Comparison of ENCODE assay signal across 24 mouse cellular contexts in the genomic region with DNA sequence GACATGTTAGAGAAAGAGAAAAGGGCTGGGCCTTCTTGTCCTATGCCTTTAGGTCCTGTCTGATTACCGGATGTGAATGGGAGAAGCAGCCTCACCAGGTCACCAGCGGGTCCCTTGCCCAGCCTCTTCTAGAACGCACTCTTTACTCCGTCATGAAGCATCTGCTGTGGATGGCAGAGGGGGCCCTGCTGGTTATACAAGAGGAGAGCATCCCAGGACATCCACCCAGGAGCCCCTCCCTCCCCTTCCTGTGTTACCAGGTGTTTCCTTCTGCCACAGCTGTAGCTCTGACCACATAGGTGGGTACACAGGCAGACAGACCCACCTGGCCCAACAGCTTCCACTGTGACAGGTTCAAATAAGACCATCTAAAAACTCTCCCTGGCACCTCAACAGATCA. TPM values are rescaled to one million over a fixed set of nuclear protein-coding genes. Genes with fewer than 3 reads are reported as not detected.
A peak's percentile ranks its signal among the peaks of the same experiment; 100 is the strongest.
DNase-seq lines count a peak whose midpoint lies in the region; ATAC-seq and TF ChIP-seq lines count a peak whose summit lies in the region.
"Had no signal": no experiment of that assay in that cellular context is flagged by ENCODE, and none has a peak within 500 bp of the region (broad histone marks: within the 10 kb centered on the region; RNA-seq: fewer than 3 reads in every experiment).

No protein-coding gene starts in this region.

- DNase-seq in layer of hippocampus, adult 2 months (ENCODE audit: low spot score in 2 of 2): no peak
- DNase-seq in layer of hippocampus, adult 9-11 months: no peak
- peak; percentile 83 for DNase-seq in thymus, adult 2 months
- DNase-seq in kidney, postnatal 36 days: no peak
- no peak for DNase-seq in embryonic facial prominence, embryonic 10.5 days (ENCODE audit: low spot score)
- DNase-seq: adrenal gland, adult 8-10 months; cerebellum, adult 9-11 months; gastrocnemius, postnatal 10 days; heart, adult 18-20 months; heart, postnatal 10 days; left cerebral cortex, postnatal 4 days; liver; lung, adult 18-20 months; lung, postnatal 14 days; midbrain, embryonic 14.5 days; right cerebral cortex, postnatal 14 days had no signal

- H3K9me3 ChIP-seq in kidney, embryonic 14.5 days (ENCODE audit: control insufficient read depth, low read length): no peaks in the 10 kb centered on the region
- H3K9me3 ChIP-seq in embryonic facial prominence, embryonic 10.5 days: no peaks in the 10 kb centered on the region
- H3K9me3 ChIP-seq: embryonic facial prominence, embryonic 15.5 days; hindbrain, embryonic 15.5 days; intestine, embryonic 15.5 days; megakaryocyte, embryonic 14.5 days; stomach, embryonic 15.5 days had no signal

- peak; percentile 76 to 80 for ATAC-seq in hematopoietic stem cell, adult 5-6 weeks (replicated peaks in 1 of 2; ENCODE audit: insufficient read depth in 1 of 2, low FRiP score in 2 of 2, low TSS enrichment in 1 of 2, low read depth in 1 of 2, poor library complexity in 2 of 2, severe bottlenecking in 2 of 2)
- no peak for ATAC-seq in kidney, embryonic 14.5 days (ENCODE audit: low FRiP score, low TSS enrichment)
- ATAC-seq: intestine, embryonic 15.5 days had no signal

- peak overlapping the region; percentile 53; the same call in 1 of the 2 replicates for H3K27ac ChIP-seq in layer of hippocampus, adult 2 months
- H3K27ac ChIP-seq in thymus, adult 2 months (ENCODE audit: control insufficient read depth, insufficient read depth, low read length): peak overlapping the region; percentile 97
- no peak overlapping the region for H3K27ac ChIP-seq in kidney, embryonic 14.5 days (ENCODE audit: low read depth, low read length)
- H3K27ac ChIP-seq in embryonic facial prominence, embryonic 10.5 days (replicated peaks): no peak overlapping the region
- H3K27ac ChIP-seq: embryonic facial prominence, embryonic 15.5 days; hindbrain, embryonic 15.5 days; intestine, embryonic 15.5 days; stomach, embryonic 15.5 days had no signal

- H3K36me3 ChIP-seq in thymus, adult 2 months (ENCODE audit: control insufficient read depth, insufficient read depth, low read length): peaks cover 16% of the 10 kb centered on the region
- H3K36me3 ChIP-seq in kidney, embryonic 14.5 days (ENCODE audit: control insufficient read depth, insufficient read depth, low read length): no peaks in the 10 kb centered on the region
- no peaks in the 10 kb centered on the region for H3K36me3 ChIP-seq in embryonic facial prominence, embryonic 10.5 days (replicated peaks)
- H3K36me3 ChIP-seq: embryonic facial prominence, embryonic 15.5 days; hindbrain, embryonic 15.5 days; intestine, embryonic 15.5 days; stomach, embryonic 15.5 days had no signal

- no peak for TF ChIP-seq CTCF in layer of hippocampus, adult 2 months (conservative IDR thresholded peaks at IDR 0.05)
- TF ChIP-seq CTCF in thymus, adult 2 months (IDR thresholded peaks at IDR 0.05; ENCODE audit: borderline replicate concordance, control insufficient read depth, extremely low read depth, insufficient read depth, low read length, poor library complexity): peak; percentile 50; the same call in 1 of the 2 replicates

- H3K9ac ChIP-seq in kidney, embryonic 14.5 days (ENCODE audit: low read depth, low read length): no peak overlapping the region
- H3K9ac ChIP-seq: embryonic facial prominence, embryonic 15.5 days; hindbrain, embryonic 15.5 days; intestine, embryonic 15.5 days; stomach, embryonic 15.5 days had no signal

- peaks cover 26% of the 10 kb centered on the region for H3K4me1 ChIP-seq in thymus, adult 2 months (replicated peaks; ENCODE audit: control insufficient read depth, insufficient read depth, low read length)
- H3K4me1 ChIP-seq in kidney, embryonic 14.5 days (ENCODE audit: control insufficient read depth, insufficient read depth, low read length): no peaks in the 10 kb centered on the region
- peaks cover 14% of the 10 kb centered on the region for H3K4me1 ChIP-seq in embryonic facial prominence, embryonic 10.5 days
- H3K4me1 ChIP-seq: intestine, embryonic 15.5 days; stomach, embryonic 15.5 days had no signal

- no peak overlapping the region for H3K4me2 ChIP-seq in kidney, embryonic 14.5 days (replicated peaks; ENCODE audit: low read depth, low read length)
- H3K4me2 ChIP-seq: embryonic facial prominence, embryonic 15.5 days; hindbrain, embryonic 15.5 days; intestine, embryonic 15.5 days; stomach, embryonic 15.5 days had no signal

- 9% methylated on average over 4 of the region's 4 CpGs for WGBS in thymus, adult 2 months
- WGBS in kidney, embryonic 14.5 days: 85% methylated on average over 4 of the region's 4 CpGs
- 79% methylated on average over 4 of the region's 4 CpGs for WGBS in embryonic facial prominence, embryonic 10.5 days

- peak; percentile 89 for TF ChIP-seq POLR2A in thymus, adult 2 months (IDR thresholded peaks at IDR 0.05; ENCODE audit: control insufficient read depth, extremely low read depth, insufficient read depth, low read length, poor library complexity)

- no peaks in the 10 kb centered on the region for H3K27me3 ChIP-seq in thymus, adult 2 months (ENCODE audit: control insufficient read depth, insufficient read depth, low read length)
- H3K27me3 ChIP-seq in kidney, embryonic 14.5 days (ENCODE audit: control insufficient read depth, insufficient read depth, low read length): no peaks in the 10 kb centered on the region
- H3K27me3 ChIP-seq in embryonic facial prominence, embryonic 10.5 days (replicated peaks; ENCODE audit: low read depth, poor library complexity, severe bottlenecking): no peaks in the 10 kb centered on the region
- H3K27me3 ChIP-seq: embryonic facial prominence, embryonic 15.5 days; hindbrain, embryonic 15.5 days; intestine, embryonic 15.5 days; megakaryocyte, embryonic 14.5 days; stomach, embryonic 15.5 days had no signal

- H3K4me3 ChIP-seq in layer of hippocampus, adult 2 months: no peak overlapping the region
- peak overlapping the region; percentile 56 for H3K4me3 ChIP-seq in thymus, adult 2 months (ENCODE audit: control insufficient read depth, insufficient read depth, low read length)
- no peak overlapping the region for H3K4me3 ChIP-seq in kidney, embryonic 14.5 days (ENCODE audit: low read length)
- H3K4me3 ChIP-seq in embryonic facial prominence, embryonic 10.5 days: no peak overlapping the region
- H3K4me3 ChIP-seq: embryonic facial prominence, embryonic 15.5 days; hindbrain, embryonic 15.5 days; intestine, embryonic 15.5 days; megakaryocyte, embryonic 14.5 days; stomach, embryonic 15.5 days had no signal

RNA-seq across cellular contexts. Expression of a gene that starts 18.6 kb away (rescaled TPM):
- total RNA-seq in layer of hippocampus, adult 2 months (2021): 100 to 1,000 TPM; 242 to 245 TPM
- total RNA-seq in hematopoietic stem cell, adult 5-6 weeks (2017): 11.2 and 17.6 TPM in 2 replicates
- polyA plus RNA-seq in thymus, adult 2 months (2012; rRNA removed): 578 and 597 TPM in 2 replicates
- 0.55 and 0.90 TPM in 2 replicates for polyA plus RNA-seq in kidney, embryonic 14.5 days (2014; fragmentation: Nextera tagmentation; extraction: Ambion mirVana)
- 0.63 and 1.8 TPM in 2 replicates for polyA plus RNA-seq in embryonic facial prominence, embryonic 10.5 days (2016; fragmentation: Nextera tagmentation; extraction: Ambion mirVana)
- polyA plus RNA-seq: urinary bladder, adult 2 months had no signal

Comparison
In these comparisons a context has a peak if more than half of its experiments do, and no peak if none do; other contexts are left out.
1. H3K27ac ChIP-seq: peak in layer of hippocampus, adult 2 months (single experiment) and thymus, adult 2 months (single experiment); none in kidney, embryonic 14.5 days (single experiment) and embryonic facial prominence, embryonic 10.5 days (single experiment).
2. RNA of a gene that starts 18.6 kb away (polyA plus RNA-seq): 578 to 597 TPM in thymus, adult 2 months; 0.63 to 1.8 TPM in embryonic facial prominence, embryonic 10.5 days and 0.55 to 0.90 TPM in kidney, embryonic 14.5 days; every median in the first group is over 100 times any median in the second.